Mouse (Mus musculus) hindbrain, embryonic 11.5 days (tissue): ENCODE results near the gene Tcl1b2. TPM values are rescaled to one million over a fixed set of nuclear protein-coding genes. Genes with fewer than 3 reads are reported as not detected.
"Not testable (repeated sequence)": the region's sequence is repeated elsewhere in the genome, so short reads cannot be mapped to it uniquely, and the experiment has no call there.

Experiments
- ATAC-seq: fragments of 200-750 bp; cut with Nextera tagmentation; 2 replicates; pipeline ENCODE4 v1.8.0; 2017; ENCODE audit warnings: mild to moderate bottlenecking, moderate TSS enrichment, moderate library complexity; ENCODE audit not compliant: low FRiP score
- DNase-seq: peaks from one replicate; pipeline ENCODE4 v3.0.0-alpha.2; 2015; ENCODE audit warnings: low spot score
- H3K27ac ChIP-seq: fragments of 300-500 bp; sonication (generic); 2 replicates; pipeline ENCODE4 v1.5.1; 2014; ENCODE audit warnings: mild to moderate bottlenecking, low read depth, low read length
- H3K27me3 ChIP-seq: fragments of 300-500 bp; sonication (generic); 2 replicates; pipeline ENCODE4 v1.6.1; 2014; ENCODE audit warnings: mild to moderate bottlenecking, low read length, moderate library complexity, mixed read lengths; ENCODE audit not compliant: control insufficient read depth, insufficient read depth
- H3K36me3 ChIP-seq: fragments of 300-500 bp; sonication (generic); 2 replicates; pipeline ENCODE4 v1.6.1; 2014; ENCODE audit warnings: mild to moderate bottlenecking, low read length, moderate library complexity, mixed read lengths; ENCODE audit not compliant: control insufficient read depth, insufficient read depth
- H3K4me1 ChIP-seq: fragments of 300-500 bp; sonication (generic); replicated peaks from 2 replicates; pipeline ENCODE4 v1.6.1; 2014; ENCODE audit warnings: low read length, mixed read lengths; ENCODE audit not compliant: control insufficient read depth, insufficient read depth
- H3K4me2 ChIP-seq: fragments of 300-500 bp; sonication (generic); replicated peaks from 2 replicates; pipeline ENCODE4 v1.6.1; 2014; ENCODE audit warnings: mild to moderate bottlenecking, low read depth, low read length
- H3K4me3 ChIP-seq: fragments of 300-500 bp; sonication (generic); 2 replicates; pipeline ENCODE4 v1.5.1; 2014; ENCODE audit warnings: low read depth, low read length
- H3K9ac ChIP-seq: fragments of 300-500 bp; sonication (generic); 2 replicates; pipeline ENCODE4 v1.6.1; 2014; ENCODE audit warnings: low read depth, low read length
- H3K9me3 ChIP-seq: fragments of 300-500 bp; sonication (generic); 2 replicates; pipeline ENCODE4 v1.6.1; 2016; ENCODE audit warnings: low read length; ENCODE audit not compliant: control insufficient read depth
- WGBS: fragments of 180-500 bp; shearing (Covaris S2); extraction: QIAGEN DNeasy Blood & Tissue Kit; methylation state at CpG from one replicate; pipeline ENCODE4 v1.1.7; 2014; 5-methylcytosine and 5-hydroxymethylcytosine counted together
- polyA plus RNA-seq: library from polyadenylated mRNA; unstranded; fragments of >200 nt; fragmentation: Nextera tagmentation; extraction: Ambion mirVana; gene quantifications from 2 replicates; pipeline ENCODE4 v1.2.1, GENCODE M21; 2014

Gene Tcl1b2
- polyA plus RNA-seq, 1 experiment from 2014 or later, result not detected

DNA sequence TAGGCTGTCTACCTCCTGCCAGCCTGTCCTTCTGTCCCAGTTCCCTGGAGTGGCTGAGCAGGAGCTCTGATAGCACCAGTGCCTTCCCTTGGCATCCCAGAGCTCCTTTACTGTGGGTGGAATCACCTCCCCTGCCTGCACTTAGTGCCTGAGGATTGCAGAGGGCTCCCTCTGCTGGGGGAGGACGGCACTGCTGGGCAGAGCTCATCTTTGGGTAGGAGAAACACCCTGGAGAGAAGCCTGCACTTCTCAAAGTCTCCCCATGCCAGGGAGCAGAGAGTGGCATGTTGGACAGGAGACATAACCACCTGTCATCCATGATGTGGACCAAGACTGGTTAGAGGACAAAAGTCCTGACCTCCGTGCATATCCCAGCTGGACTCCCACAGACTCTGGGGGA, 43.2 kb downstream of the Tcl1b2 start:
- 48% methylated on average over 2 of the region's 2 CpGs for WGBS

DNA sequence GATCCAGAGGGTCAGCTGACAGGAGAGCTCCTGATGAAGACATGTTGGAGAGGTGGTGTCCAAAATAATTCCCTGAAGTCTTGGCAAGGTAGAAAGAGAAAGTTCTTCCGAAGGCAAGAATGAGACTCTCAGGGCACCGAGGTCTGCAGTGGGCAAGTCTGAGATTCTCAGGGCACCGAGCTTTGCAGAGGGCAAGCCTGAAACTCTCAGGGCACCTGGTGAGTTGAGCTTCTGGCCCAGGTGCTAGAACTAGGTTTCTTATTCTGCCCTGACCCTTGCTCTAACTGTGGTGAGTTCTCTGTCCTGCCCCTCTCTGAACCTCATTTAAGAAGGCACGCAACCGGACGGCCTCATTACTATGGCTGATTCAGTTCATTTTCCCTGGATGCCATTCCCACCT, 44.9 kb downstream of the Tcl1b2 start, which contains the start of gene Tcl1b3:
Gene Tcl1b3, plus strand, starts transcription at position 301 of the 400 bp plus-strand sequence.
- not testable (repeated sequence) for H3K36me3 ChIP-seq, H3K4me1 ChIP-seq, ATAC-seq, H3K4me2 ChIP-seq, H3K9me3 ChIP-seq, H3K4me3 ChIP-seq, H3K27me3 ChIP-seq, H3K9ac ChIP-seq, DNase-seq, H3K27ac ChIP-seq
- WGBS, result 94% methylated on average over 6 of the region's 6 CpGs

More for the DNA sequence above, 43.2 kb downstream of the Tcl1b2 start:
- H3K27ac ChIP-seq, DNase-seq, H3K4me1 ChIP-seq, H3K9ac ChIP-seq, ATAC-seq, H3K9me3 ChIP-seq, H3K27me3 ChIP-seq, H3K4me3 ChIP-seq, H3K4me2 ChIP-seq, H3K36me3 ChIP-seq: not testable (repeated sequence)

DNA sequence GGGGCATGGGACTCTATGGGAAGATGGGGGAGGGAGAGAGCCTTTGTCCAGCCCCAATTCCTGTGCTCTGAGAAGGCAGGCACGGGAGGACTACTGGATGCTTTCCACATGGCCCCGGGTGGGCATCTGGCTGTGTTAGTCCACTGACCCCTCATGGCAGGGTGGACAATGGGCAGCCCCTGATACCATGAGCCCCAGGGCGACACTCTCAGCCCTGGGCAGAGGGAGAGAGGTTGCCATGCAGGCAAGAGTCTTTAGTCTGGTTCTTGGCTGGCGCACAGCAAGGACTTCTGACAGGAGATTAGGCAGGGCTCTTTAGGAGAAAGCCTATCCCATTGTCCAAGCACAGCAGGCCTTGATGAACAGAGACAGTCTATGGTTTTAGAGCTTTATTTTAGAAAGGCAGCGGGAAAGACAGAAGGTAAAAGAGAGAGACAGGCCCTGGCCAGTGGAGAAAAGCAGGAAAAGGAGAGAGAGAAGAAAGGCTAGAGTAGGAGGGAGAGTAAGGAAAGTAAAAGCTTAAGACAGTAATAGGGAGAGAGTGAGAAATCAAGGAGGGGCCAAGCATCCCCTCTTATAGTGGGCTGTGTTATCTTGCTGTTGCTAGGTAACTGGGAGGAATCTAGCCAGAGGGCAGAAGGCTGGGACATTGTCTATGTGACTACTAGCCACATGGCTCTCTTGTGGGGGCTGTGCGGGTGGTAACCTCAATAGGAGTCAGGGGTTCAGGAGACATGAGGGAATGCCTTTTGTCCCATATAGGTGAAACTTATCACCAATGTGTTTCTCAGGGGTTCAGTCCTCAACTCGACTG, 54.1 kb downstream of the Tcl1b2 start:
- WGBS, result 24% methylated on average over 7 of the region's 7 CpGs
- H3K4me3 ChIP-seq, H3K27ac ChIP-seq, H3K9me3 ChIP-seq, H3K4me1 ChIP-seq, H3K9ac ChIP-seq, H3K36me3 ChIP-seq, H3K4me2 ChIP-seq, H3K27me3 ChIP-seq: not testable (repeated sequence)
- ATAC-seq, result peak; percentile 78
- DNase-seq, result peak; percentile 40

DNA sequence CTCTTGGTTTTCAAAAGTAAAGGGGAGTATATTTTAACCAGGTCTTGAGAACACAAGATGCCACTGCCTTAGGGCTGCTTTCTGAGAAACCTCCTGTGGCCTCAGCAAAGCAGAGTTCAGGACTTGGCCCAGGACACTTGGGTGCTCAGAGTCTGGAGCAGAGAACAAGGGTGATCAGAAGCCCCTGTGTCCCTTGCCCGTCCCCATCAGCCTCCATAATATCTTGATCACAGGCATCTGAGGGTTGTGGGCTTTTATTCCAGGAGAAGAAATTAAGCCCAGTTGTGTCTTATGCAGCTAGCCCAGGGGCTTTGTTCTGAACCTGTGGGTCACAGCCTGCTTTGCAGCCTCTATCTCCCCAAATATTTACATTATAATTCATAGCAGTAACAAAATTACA, 55.8 kb downstream of the Tcl1b2 start, which contains the start of gene Tcl1b4:
Gene Tcl1b4, plus strand, starts transcription at position 301 of the 400 bp plus-strand sequence.
- H3K27me3 ChIP-seq, ATAC-seq, H3K27ac ChIP-seq, H3K9ac ChIP-seq, H3K36me3 ChIP-seq, H3K9me3 ChIP-seq, DNase-seq, H3K4me1 ChIP-seq, H3K4me2 ChIP-seq, H3K4me3 ChIP-seq: not testable (repeated sequence)
- WGBS, result 100% methylated on average over 1 of the region's 1 CpGs

Other genes with a start within 250 kb of the Tcl1b2 start
- gene Syne3, start 136.2 kb upstream of the Tcl1b2 start, polyA plus RNA-seq, result 0.11 and 0.13 TPM in 2 replicates
- gene Glrx5, start 113.3 kb upstream of the Tcl1b2 start, polyA plus RNA-seq, result 179 and 198 TPM in 2 replicates
- not detected in 2 replicates for gene Tcl1b1, start 13.7 kb downstream of the Tcl1b2 start, polyA plus RNA-seq
- not detected in 2 replicates for gene Tcl1b5, start 30.3 kb downstream of the Tcl1b2 start, polyA plus RNA-seq
- not detected in 2 replicates for gene Tcl1b3, start 45.0 kb downstream of the Tcl1b2 start, polyA plus RNA-seq
- not detected in 2 replicates for gene Tcl1b4, start 55.9 kb downstream of the Tcl1b2 start, polyA plus RNA-seq
- gene Tcl1, start 76.8 kb downstream of the Tcl1b2 start, polyA plus RNA-seq, result not detected in 2 replicates
- 1.2 and 1.3 TPM in 2 replicates for gene Tunar, start 187.9 kb downstream of the Tcl1b2 start, polyA plus RNA-seq